Mouse (Mus musculus) liver, embryonic 11.5 days (tissue): Measurements from ENCODE around the gene Slc44a3. TPM values are rescaled to one million over a fixed set of nuclear protein-coding genes. Genes with fewer than 3 reads are reported as not detected.

ENCODE experiments used
- ATAC-seq: fragments of 200-750 bp; cut with Nextera tagmentation; replicated peaks from 2 replicates; pipeline ENCODE4 v1.8.0; 2017; ENCODE audit warnings: moderate number of reproducible peaks, mild to moderate bottlenecking, moderate TSS enrichment, moderate library complexity; ENCODE audit not compliant: low FRiP score
- DNase-seq: peaks from one replicate; pipeline ENCODE4 v3.0.0-alpha.2; 2017; ENCODE audit warnings: low spot score
- H3K27ac ChIP-seq: fragments of 300-500 bp; sonication (generic); 2 replicates; pipeline ENCODE4 v1.5.1; 2014; ENCODE audit warnings: mild to moderate bottlenecking, low read depth, low read length, control low read depth
- H3K27me3 ChIP-seq: fragments of 300-500 bp; sonication (generic); replicated peaks from 2 replicates; pipeline ENCODE4 v1.6.1; 2014; ENCODE audit warnings: low read length, mixed read lengths; ENCODE audit not compliant: control insufficient read depth, insufficient read depth
- H3K36me3 ChIP-seq: fragments of 300-500 bp; sonication (generic); 2 replicates; pipeline ENCODE4 v1.6.1; 2014; ENCODE audit warnings: mild to moderate bottlenecking, low read length, moderate library complexity, mixed read lengths; ENCODE audit not compliant: control insufficient read depth, insufficient read depth
- H3K4me1 ChIP-seq: fragments of 300-500 bp; sonication (generic); replicated peaks from 2 replicates; pipeline ENCODE4 v1.6.1; 2014; ENCODE audit warnings: low read length, mixed read lengths; ENCODE audit not compliant: control insufficient read depth, insufficient read depth
- H3K4me2 ChIP-seq: fragments of 300-500 bp; sonication (generic); 2 replicates; pipeline ENCODE4 v1.6.1; 2014; ENCODE audit warnings: mild to moderate bottlenecking, control low read depth, moderate library complexity
- H3K4me3 ChIP-seq: fragments of 300-500 bp; sonication (generic); 2 replicates; pipeline ENCODE4 v1.5.1; 2014; ENCODE audit warnings: low read depth, low read length, control low read depth
- H3K9ac ChIP-seq: fragments of 300-500 bp; sonication (generic); 2 replicates; pipeline ENCODE4 v1.6.1; 2014; ENCODE audit warnings: low read depth, low read length, control low read depth
- H3K9me3 ChIP-seq: fragments of 300-500 bp; sonication (generic); 2 replicates; pipeline ENCODE4 v1.6.1; 2016; ENCODE audit warnings: low read length, inconsistent platforms, mixed read lengths; ENCODE audit not compliant: control insufficient read depth
- WGBS: fragments of 180-500 bp; shearing (Covaris S2); extraction: QIAGEN DNeasy Blood & Tissue Kit; methylation state at CpG from one replicate; pipeline ENCODE4 v1.1.7; 2014; 5-methylcytosine and 5-hydroxymethylcytosine counted together
- polyA plus RNA-seq: library from polyadenylated mRNA; unstranded; fragments of >200 nt; fragmentation: Nextera tagmentation; extraction: Ambion mirVana; gene quantifications from 2 replicates; pipeline ENCODE4 v1.2.1, GENCODE M21; 2014

Slc44a3 gene
- polyA plus RNA-seq, 1 experiment from 2014 or later: 1.7 TPM

DNA sequence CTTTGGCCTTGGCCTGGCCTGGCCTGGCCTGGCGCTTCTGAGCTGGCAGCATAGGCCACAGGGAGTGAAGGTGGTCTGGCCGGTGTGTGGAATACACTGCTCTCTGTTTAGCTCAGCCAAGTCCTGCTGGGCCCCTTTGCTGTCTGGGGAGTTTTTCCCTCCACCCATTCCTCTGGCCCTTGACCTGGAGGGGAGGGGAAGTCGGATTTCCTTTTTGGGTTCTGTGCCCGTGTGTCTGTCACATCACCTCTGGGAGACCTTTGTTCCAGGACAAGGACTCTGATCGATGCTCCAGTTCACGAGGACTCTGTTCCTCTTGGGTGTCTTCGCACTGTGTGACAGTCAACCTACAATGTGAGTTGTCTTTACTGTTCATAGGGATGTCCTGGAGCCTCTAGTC, 94.2 kb downstream of the Slc44a3 start:
- Histone ChIP-seq H3K9me3 (no peaks in the 10 kb centered on the region), H3K4me1 (peaks cover 35% of the 10 kb centered on the region), H3K27ac (no peak overlapping the region), H3K4me2 (no peak overlapping the region), H3K27me3 (no peaks in the 10 kb centered on the region), H3K9ac (no peak overlapping the region), H3K36me3 (no peaks in the 10 kb centered on the region), H3K4me3 (no peak overlapping the region)
- 62% methylated on average over 7 of the region's 7 CpGs for WGBS
- no peak for DNase-seq
- ATAC-seq: no peak

DNA sequence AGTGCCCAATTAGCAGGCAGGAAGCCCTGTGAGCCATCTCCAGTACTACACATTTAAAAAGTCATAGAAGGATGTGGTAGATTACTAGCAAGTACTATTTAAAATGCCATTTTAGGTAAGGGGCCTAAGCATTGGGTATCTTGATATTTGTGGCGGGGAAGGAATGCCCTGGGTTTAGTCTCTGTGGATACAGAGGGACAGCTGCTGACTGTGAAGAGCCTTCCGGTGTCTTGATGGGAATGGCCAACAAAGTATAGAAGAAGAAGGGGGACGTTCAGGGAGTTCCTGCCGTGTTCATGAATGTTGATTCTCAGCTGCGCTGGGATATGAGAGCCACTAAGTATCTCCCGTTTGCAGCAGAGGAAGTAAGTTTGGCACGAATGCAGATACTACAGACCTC, 95.1 kb downstream of the Slc44a3 start:
- no peak for ATAC-seq
- WGBS: 67% methylated on average over 7 of the region's 7 CpGs
- H3K9ac ChIP-seq: no peak overlapping the region
- H3K9me3 ChIP-seq: no peaks in the 10 kb centered on the region
- peaks cover 35% of the 10 kb centered on the region for H3K4me1 ChIP-seq
- H3K27ac ChIP-seq: no peak overlapping the region
- H3K4me2 ChIP-seq: no peak overlapping the region
- no peak overlapping the region for H3K4me3 ChIP-seq
- DNase-seq: no peak
- H3K27me3 ChIP-seq: no peaks in the 10 kb centered on the region
- no peaks in the 10 kb centered on the region for H3K36me3 ChIP-seq

GRCm38 (mm10) chr3:121435296-121435695, 96.9 kb downstream of the Slc44a3 start:
- Histone ChIP-seq H3K9ac (no peak overlapping the region), H3K4me1 (peaks cover 38% of the 10 kb centered on the region), H3K27ac (no peak overlapping the region), H3K4me3 (no peak overlapping the region), H3K27me3 (no peaks in the 10 kb centered on the region), H3K9me3 (no peaks in the 10 kb centered on the region), H3K4me2 (no peak overlapping the region), H3K36me3 (no peaks in the 10 kb centered on the region)
- DNase-seq (no peak), ATAC-seq (no peak)
- 71% methylated on average over 5 of the region's 5 CpGs for WGBS

DNA sequence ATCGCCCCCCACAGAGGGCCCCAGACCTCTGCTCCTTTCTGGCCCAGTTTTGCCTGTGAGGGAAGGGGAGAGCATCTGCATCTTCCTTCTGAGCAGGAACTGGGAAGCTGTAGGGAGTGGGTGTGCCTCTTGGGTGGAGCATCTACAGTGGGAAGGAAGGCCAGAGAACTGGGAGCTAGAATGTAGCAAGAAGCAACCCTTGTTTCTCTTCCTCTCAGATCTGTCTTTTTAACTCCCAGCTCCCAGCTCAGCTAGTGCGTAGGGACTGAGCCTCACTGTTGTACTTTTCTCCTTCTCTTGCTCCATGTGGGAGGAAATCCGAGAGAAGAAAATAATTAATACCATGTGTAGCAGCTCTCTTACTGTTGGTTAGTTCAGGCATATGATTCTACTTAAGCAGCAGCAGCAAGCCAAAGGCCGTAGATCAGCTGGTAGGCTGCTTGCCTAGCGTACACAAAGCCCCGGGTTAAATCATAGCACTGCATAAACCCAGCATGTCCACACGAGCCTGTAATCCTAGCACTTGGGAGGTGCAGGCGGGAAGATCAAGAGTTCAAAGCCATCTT, 98.2 kb downstream of the Slc44a3 start:
- WGBS: 64% methylated on average over 8 of the region's 8 CpGs
- no peaks in the 10 kb centered on the region for H3K27me3 ChIP-seq
- H3K4me1 ChIP-seq: peaks cover 33% of the 10 kb centered on the region
- no peak overlapping the region; the same call in 1 of the 2 replicates for H3K9ac ChIP-seq
- ATAC-seq: no peak
- H3K9me3 ChIP-seq: no peaks in the 10 kb centered on the region
- H3K4me2 ChIP-seq: 0 out of 2 replicates have a peak overlapping the region, but pooled peaks have one; percentile 7
- H3K36me3 ChIP-seq: no peaks in the 10 kb centered on the region
- H3K27ac ChIP-seq: 0 out of 2 replicates have a peak overlapping the region, but pooled peaks have one; percentile 39
- no peak for DNase-seq
- no peak overlapping the region for H3K4me3 ChIP-seq

DNA sequence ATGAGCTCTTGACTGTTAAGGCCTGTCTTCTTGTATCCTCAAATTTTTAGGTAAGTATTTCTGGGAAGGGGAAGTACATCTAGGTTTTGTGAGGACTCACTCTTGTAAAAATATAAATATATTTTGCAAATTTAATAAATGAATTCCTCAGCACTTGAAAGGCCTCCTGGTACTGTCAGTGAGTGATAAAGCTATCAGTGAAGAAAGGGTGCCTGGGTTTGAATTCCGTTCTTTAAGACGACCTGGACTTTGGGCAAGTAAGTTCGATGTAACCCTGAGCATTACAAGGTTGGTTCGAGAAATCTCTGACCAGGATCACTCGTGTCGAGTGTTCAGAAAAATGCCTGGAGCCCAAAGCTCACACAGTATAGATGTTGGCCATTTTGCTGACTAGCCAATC, 98.8 kb downstream of the Slc44a3 start:
- no peak overlapping the region for H3K9ac ChIP-seq
- ATAC-seq (no peak; the same call in 1 of the 2 replicates), DNase-seq (no peak)
- no peak overlapping the region for H3K4me2 ChIP-seq
- H3K4me1 ChIP-seq: peaks cover 39% of the 10 kb centered on the region
- H3K36me3 ChIP-seq: no peaks in the 10 kb centered on the region
- 0 out of 2 replicates have a peak overlapping the region, but pooled peaks have one; percentile 39 for H3K27ac ChIP-seq
- no peaks in the 10 kb centered on the region for H3K27me3 ChIP-seq
- 55% methylated on average over 6 of the region's 6 CpGs for WGBS
- no peak overlapping the region for H3K4me3 ChIP-seq
- H3K9me3 ChIP-seq: no peaks in the 10 kb centered on the region

DNA sequence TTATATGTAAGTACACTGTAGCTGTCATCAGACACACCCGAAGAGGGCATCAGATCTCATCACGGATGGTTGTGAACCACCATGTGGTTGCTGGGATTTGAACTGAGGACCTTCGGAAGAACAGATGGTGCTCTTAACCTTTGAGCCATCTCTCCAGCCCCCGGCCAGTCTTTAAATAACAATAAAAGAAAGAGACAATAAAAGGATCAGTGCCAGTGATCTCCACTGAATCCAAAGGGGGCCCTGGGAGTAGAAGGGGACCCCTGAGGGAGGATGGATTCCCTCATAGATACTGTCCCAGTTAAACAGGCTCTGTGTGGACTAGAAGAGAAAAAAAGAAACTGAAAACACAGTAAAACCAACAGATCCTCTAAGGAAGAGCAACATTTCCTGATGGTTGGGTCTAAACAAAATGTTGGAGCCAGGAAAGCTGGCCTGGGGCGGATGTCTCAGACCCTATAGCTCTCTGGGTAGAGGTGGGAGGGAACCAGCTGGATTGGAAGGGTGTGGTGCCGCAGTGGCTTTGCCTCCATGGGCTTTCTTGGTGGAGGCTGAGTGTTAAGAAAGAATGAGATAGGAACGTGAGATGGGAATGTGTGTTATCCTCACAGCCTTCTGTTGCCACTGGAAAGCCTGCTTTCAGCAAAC, 101.8 kb downstream of the Slc44a3 start:
- WGBS: 66% methylated on average over 7 of the region's 7 CpGs
- Histone ChIP-seq H3K4me2 (no peak overlapping the region), H3K9ac (no peak overlapping the region), H3K9me3 (no peaks in the 10 kb centered on the region), H3K4me1 (peaks cover 38% of the 10 kb centered on the region), H3K4me3 (no peak overlapping the region), H3K27me3 (no peaks in the 10 kb centered on the region), H3K36me3 (no peaks in the 10 kb centered on the region), H3K27ac (no peak overlapping the region)
- DNase-seq (no peak), ATAC-seq (no peak)

DNA sequence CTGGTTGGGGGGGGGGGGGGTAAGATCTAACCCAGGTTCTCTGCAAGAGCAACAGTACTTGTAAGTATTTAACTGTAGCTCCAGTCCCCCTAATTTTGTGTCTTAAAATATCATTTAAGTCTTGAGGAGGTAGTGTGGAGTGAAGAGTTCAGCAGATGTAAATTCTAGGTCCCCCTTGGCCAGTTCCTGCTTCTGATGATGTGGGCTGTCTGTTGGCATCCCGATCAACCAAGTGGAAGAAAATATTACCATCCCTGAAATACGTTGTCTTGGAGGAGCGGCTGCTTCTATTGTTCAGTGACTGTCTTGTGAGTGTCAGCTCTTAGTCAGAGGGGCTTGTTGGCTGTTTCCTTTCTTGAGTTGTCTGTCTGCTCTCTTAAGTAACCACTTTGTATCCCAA, 102.7 kb downstream of the Slc44a3 start:
- DNase-seq (no peak), ATAC-seq (no peak)
- Histone ChIP-seq H3K4me3 (no peak overlapping the region), H3K27ac (no peak overlapping the region), H3K27me3 (no peaks in the 10 kb centered on the region), H3K9ac (no peak overlapping the region), H3K4me1 (peaks cover 33% of the 10 kb centered on the region), H3K9me3 (no peaks in the 10 kb centered on the region), H3K36me3 (no peaks in the 10 kb centered on the region), H3K4me2 (peak overlapping the region; percentile 29; the same call in 1 of the 2 replicates)
- 66% methylated on average over 3 of the region's 3 CpGs for WGBS

DNA sequence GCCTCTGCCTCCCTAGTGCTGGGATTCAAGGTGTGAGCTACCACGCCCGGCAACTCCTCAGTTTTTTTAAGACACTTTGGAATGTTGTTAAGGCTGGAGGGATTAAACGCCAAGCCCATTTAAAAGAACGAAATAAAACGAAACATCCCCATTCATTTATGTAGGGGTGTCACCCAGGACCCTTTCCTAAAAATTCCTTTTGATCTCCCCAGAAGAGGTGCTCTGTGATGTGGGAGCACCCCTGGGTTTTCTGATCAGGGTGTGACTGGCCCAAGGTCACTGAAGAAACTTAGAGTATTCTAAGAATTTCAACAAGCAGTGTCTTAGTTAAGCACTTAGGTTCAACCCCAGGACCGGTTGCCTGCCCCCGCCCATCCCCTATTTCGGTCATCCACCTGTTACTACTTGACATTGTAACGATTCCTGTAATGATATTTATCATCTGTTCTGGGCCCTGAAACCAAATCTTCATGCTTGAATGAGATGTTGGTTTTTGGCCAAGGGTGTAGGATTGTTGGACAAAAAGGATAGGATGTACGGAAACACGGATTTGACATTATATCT, 103.4 kb downstream of the Slc44a3 start:
- ATAC-seq (no peak), DNase-seq (no peak)
- Histone ChIP-seq H3K4me3 (peak overlapping the region; percentile 77), H3K9me3 (no peaks in the 10 kb centered on the region), H3K9ac (no peak overlapping the region), H3K4me2 (peak overlapping the region; percentile 82), H3K36me3 (no peaks in the 10 kb centered on the region), H3K4me1 (peaks cover 26% of the 10 kb centered on the region), H3K27ac (no peak overlapping the region), H3K27me3 (no peaks in the 10 kb centered on the region)
- 68% methylated on average over 11 of the region's 11 CpGs for WGBS

GRCm38 (mm10) chr3:121428230-121428629, 104.0 kb downstream of the Slc44a3 start:
- peaks cover 21% of the 10 kb centered on the region for H3K4me1 ChIP-seq
- no peaks in the 10 kb centered on the region for H3K36me3 ChIP-seq
- no peaks in the 10 kb centered on the region for H3K9me3 ChIP-seq
- no peak for ATAC-seq
- no peaks in the 10 kb centered on the region for H3K27me3 ChIP-seq
- H3K4me2 ChIP-seq: peak overlapping the region; percentile 82
- no peak for DNase-seq
- H3K4me3 ChIP-seq: peak overlapping the region; percentile 77
- no peak overlapping the region; the same call in 1 of the 2 replicates for H3K27ac ChIP-seq
- H3K9ac ChIP-seq: peak overlapping the region; percentile 90
- 12% methylated on average over 8 of the region's 8 CpGs for WGBS
